Mouse (Mus musculus) spleen, adult 2 months (tissue): Measurements from ENCODE around the gene Sebox.

Experiments
- CTCF ChIP-seq: fragments of 200-500 bp; IDR thresholded peaks from 2 replicates; pipeline ENCODE4 v1.5.1; 2011; ENCODE audit warnings: mild to moderate bottlenecking, inconsistent platforms; ENCODE audit not compliant: insufficient read depth, insufficient read length, insufficient replicate concordance; ENCODE audit errors: extremely low read depth
- POLR2A ChIP-seq: fragments of 200-500 bp; IDR thresholded peaks from 2 replicates; pipeline ENCODE4 v1.6.1; 2011; ENCODE audit warnings: low read depth, low read length, inconsistent platforms

GRCm38 (mm10) chr11:78499004-78499403 lies 4.2 kb upstream of the Sebox start, which contains the start of gene Vtn:
- TF ChIP-seq CTCF (no peak), POLR2A (no peak)
